Mouse (Mus musculus): ENCODE measurements around the gene Dnm3. TPM values are rescaled to one million over a fixed set of nuclear protein-coding genes. Genes with fewer than 3 reads are reported as not detected.

The Dnm3 gene
- polyA plus RNA-seq, 2 experiments: 14.7 to 21.9 TPM

DNA sequence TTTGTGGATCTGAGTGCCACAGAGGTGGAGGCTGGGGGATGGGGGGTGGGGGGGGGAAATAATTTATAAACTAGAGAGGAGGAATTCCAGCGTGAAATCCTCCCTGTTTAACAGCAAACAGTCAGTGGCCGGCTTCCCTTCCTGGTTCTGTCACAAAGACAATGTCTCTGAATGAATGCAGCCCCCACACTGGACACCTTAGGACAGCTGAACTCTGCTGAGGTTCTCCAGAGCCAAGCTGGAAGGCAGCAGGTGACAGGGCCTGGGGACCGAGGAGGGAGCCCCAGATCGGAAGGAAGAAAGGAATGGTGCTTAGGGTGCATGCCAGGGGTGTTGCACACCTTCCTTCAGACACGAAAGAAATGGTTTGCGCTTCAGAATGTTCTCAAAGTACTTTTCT is 24.8 kb downstream of the Dnm3 start:
- no peak for ATAC-seq (ENCODE audit: low FRiP score, low read depth)
- DNase-seq (ENCODE audit: low spot score): no peak
- H3K27ac ChIP-seq (replicated peaks; ENCODE audit: low read depth, low read length): no peak overlapping the region
- peaks cover 6% of the 10 kb centered on the region for H3K4me1 ChIP-seq (ENCODE audit: control insufficient read depth, insufficient read depth, low read length)
- no peak overlapping the region for H3K4me2 ChIP-seq (replicated peaks; ENCODE audit: low read depth, low read length, severe bottlenecking)
- 85% methylated on average over 6 of the region's 6 CpGs for WGBS
- no peaks in the 10 kb centered on the region for H3K36me3 ChIP-seq (ENCODE audit: control insufficient read depth, insufficient read depth, low read length)
- TF ChIP-seq POLR2A (IDR thresholded peaks at IDR 0.05; ENCODE audit: borderline replicate concordance, extremely low read depth, insufficient read depth, insufficient read length): no peak
- no peaks in the 10 kb centered on the region for H3K27me3 ChIP-seq (ENCODE audit: control insufficient read depth, insufficient read depth, low read length)
- H3K9ac ChIP-seq (ENCODE audit: low read depth, low read length, severe bottlenecking): no peak overlapping the region
- no peaks in the 10 kb centered on the region for H3K9me3 ChIP-seq (ENCODE audit: control insufficient read depth, low read length)
- H3K4me3 ChIP-seq (replicated peaks; ENCODE audit: low read length): no peak overlapping the region

GRCm38 (mm10) chr1:162449161-162449909 is 28.5 kb downstream of the Dnm3 start:
- TF ChIP-seq POLR2A (IDR thresholded peaks at IDR 0.05; ENCODE audit: borderline replicate concordance, extremely low read depth, insufficient read depth, insufficient read length): no peak
- Histone ChIP-seq H3K4me2 (replicated peaks; ENCODE audit: low read depth, low read length, severe bottlenecking) (no peak overlapping the region), H3K4me1 (ENCODE audit: control insufficient read depth, insufficient read depth, low read length) (peaks cover 6% of the 10 kb centered on the region), H3K27me3 (ENCODE audit: control insufficient read depth, insufficient read depth, low read length) (no peaks in the 10 kb centered on the region), H3K9ac (ENCODE audit: low read depth, low read length, severe bottlenecking) (no peak overlapping the region), H3K4me3 (replicated peaks; ENCODE audit: low read length) (no peak overlapping the region), H3K9me3 (ENCODE audit: control insufficient read depth, low read length) (no peaks in the 10 kb centered on the region), H3K27ac (replicated peaks; ENCODE audit: low read depth, low read length) (no peak overlapping the region), H3K36me3 (ENCODE audit: control insufficient read depth, insufficient read depth, low read length) (no peaks in the 10 kb centered on the region)
- 62% methylated on average over 3 of the region's 3 CpGs for WGBS
- DNase-seq (ENCODE audit: low spot score) (no peak), ATAC-seq (ENCODE audit: low FRiP score, low read depth) (no peak)

DNA sequence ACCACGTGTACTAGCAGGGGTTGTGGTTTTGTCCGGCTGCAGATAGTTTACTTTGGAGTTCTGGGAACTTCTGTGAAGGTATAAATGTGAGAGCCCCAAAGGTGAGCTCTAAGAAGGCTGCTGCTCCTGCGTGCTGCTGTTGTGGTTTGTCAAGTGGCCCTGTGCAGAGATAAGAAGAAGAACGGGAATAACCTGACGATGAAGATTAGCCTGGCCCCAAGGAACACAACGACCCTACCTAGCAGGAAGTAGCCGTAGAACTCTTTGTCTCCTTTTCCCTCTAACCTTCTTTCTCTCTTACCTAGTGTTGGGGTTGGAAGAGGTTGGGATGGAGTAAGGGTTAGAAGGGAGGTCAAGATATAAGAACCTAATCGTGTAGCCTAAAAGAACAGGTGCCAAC is 33.0 kb downstream of the Dnm3 start:
- Histone ChIP-seq H3K4me2 (replicated peaks; ENCODE audit: low read depth, low read length, severe bottlenecking) (no peak overlapping the region), H3K36me3 (ENCODE audit: control insufficient read depth, insufficient read depth, low read length) (no peaks in the 10 kb centered on the region), H3K9ac (ENCODE audit: low read depth, low read length, severe bottlenecking) (no peak overlapping the region), H3K27me3 (ENCODE audit: control insufficient read depth, insufficient read depth, low read length) (no peaks in the 10 kb centered on the region), H3K27ac (replicated peaks; ENCODE audit: low read depth, low read length) (no peak overlapping the region), H3K4me3 (replicated peaks; ENCODE audit: low read length) (no peak overlapping the region), H3K9me3 (ENCODE audit: control insufficient read depth, low read length) (no peaks in the 10 kb centered on the region), H3K4me1 (ENCODE audit: control insufficient read depth, insufficient read depth, low read length) (no peaks in the 10 kb centered on the region; the same call in 1 of the 2 replicates)
- 74% methylated on average over 8 of the region's 8 CpGs for WGBS
- DNase-seq (ENCODE audit: low spot score): no peak
- no peak for ATAC-seq (ENCODE audit: low FRiP score, low read depth)
- TF ChIP-seq POLR2A (IDR thresholded peaks at IDR 0.05; ENCODE audit: borderline replicate concordance, extremely low read depth, insufficient read depth, insufficient read length): no peak

GRCm38 (mm10) chr1:162439576-162439975 is 38.3 kb downstream of the Dnm3 start:
- H3K9me3 ChIP-seq (ENCODE audit: control insufficient read depth, low read length): no peaks in the 10 kb centered on the region
- no peak for ATAC-seq (ENCODE audit: low FRiP score, low read depth)

GRCm38 (mm10) chr1:162436672-162437071 is 41.2 kb downstream of the Dnm3 start:
- Histone ChIP-seq H3K4me3 (replicated peaks; ENCODE audit: low read length) (no peak overlapping the region), H3K9me3 (ENCODE audit: control insufficient read depth, low read length) (no peaks in the 10 kb centered on the region), H3K36me3 (ENCODE audit: control insufficient read depth, insufficient read depth, low read length) (no peaks in the 10 kb centered on the region), H3K27me3 (ENCODE audit: control insufficient read depth, insufficient read depth, low read length) (no peaks in the 10 kb centered on the region), H3K9ac (ENCODE audit: low read depth, low read length, severe bottlenecking) (no peak overlapping the region), H3K4me1 (ENCODE audit: control insufficient read depth, insufficient read depth, low read length) (no peaks in the 10 kb centered on the region), H3K4me2 (replicated peaks; ENCODE audit: low read depth, low read length, severe bottlenecking) (no peak overlapping the region), H3K27ac (replicated peaks; ENCODE audit: low read depth, low read length) (no peak overlapping the region)
- DNase-seq (ENCODE audit: low spot score): no peak
- 78% methylated on average over 3 of the region's 3 CpGs for WGBS
- TF ChIP-seq POLR2A (IDR thresholded peaks at IDR 0.05; ENCODE audit: borderline replicate concordance, extremely low read depth, insufficient read depth, insufficient read length): no peak
- no peak for ATAC-seq (ENCODE audit: low FRiP score, low read depth)

More at GRCm38 (mm10) chr1:162439576-162439975, 38.3 kb downstream of the Dnm3 start:
- Histone ChIP-seq H3K4me3 (replicated peaks; ENCODE audit: low read length) (no peak overlapping the region), H3K9ac (ENCODE audit: low read depth, low read length, severe bottlenecking) (no peak overlapping the region), H3K27me3 (ENCODE audit: control insufficient read depth, insufficient read depth, low read length) (no peaks in the 10 kb centered on the region), H3K4me1 (ENCODE audit: control insufficient read depth, insufficient read depth, low read length) (no peaks in the 10 kb centered on the region), H3K4me2 (replicated peaks; ENCODE audit: low read depth, low read length, severe bottlenecking) (no peak overlapping the region), H3K36me3 (ENCODE audit: control insufficient read depth, insufficient read depth, low read length) (no peaks in the 10 kb centered on the region), H3K27ac (replicated peaks; ENCODE audit: low read depth, low read length) (no peak overlapping the region)
- TF ChIP-seq POLR2A (IDR thresholded peaks at IDR 0.05; ENCODE audit: borderline replicate concordance, extremely low read depth, insufficient read depth, insufficient read length): no peak
- no peak for DNase-seq (ENCODE audit: low spot score)

Measured in limb, embryonic 14.5 days (tissue).